Comparison of ENCODE assay signal across 8 mouse cellular contexts in genomic region chr5:113771213-113772162, GRCm38 (mm10). TPM values are rescaled to one million over a fixed set of nuclear protein-coding genes. Genes with fewer than 3 reads are reported as not detected.
DNase-seq lines count a peak whose midpoint lies in the region; ATAC-seq and TF ChIP-seq lines count a peak whose summit lies in the region.

No protein-coding gene starts in this region.

- peaks cover 56% of the 10 kb centered on the region for H3K4me1 ChIP-seq in erythroblast, embryonic 14.5 days (ENCODE audit: control insufficient read depth)
- peaks cover 12% of the 10 kb centered on the region for H3K4me1 ChIP-seq in heart, embryonic 11.5 days (ENCODE audit: control insufficient read depth, insufficient read depth, low read length)
- peaks cover 24% of the 10 kb centered on the region for H3K4me1 ChIP-seq in kidney, embryonic 16.5 days (ENCODE audit: insufficient read depth, low read length)
- H3K4me1 ChIP-seq in liver, adult 2 months (ENCODE audit: control insufficient read depth, insufficient read depth, low read length), result no peaks in the 10 kb centered on the region

- H3K27ac ChIP-seq in heart, embryonic 11.5 days (ENCODE audit: low read depth, low read length), result peak overlapping the region; percentile 99
- peak overlapping the region; percentile 97 for H3K27ac ChIP-seq in kidney, embryonic 16.5 days (ENCODE audit: low read length)
- peak overlapping the region; percentile 92 for H3K27ac ChIP-seq in liver, adult 2 months (replicated peaks; ENCODE audit: insufficient read depth, low read depth, low read length)

- H3K79me2 ChIP-seq in liver, adult 2 months (ENCODE audit: control insufficient read depth, insufficient read depth, low read length), result peaks cover 33% of the 10 kb centered on the region
- H3K79me2 ChIP-seq in myocyte (ENCODE audit: control insufficient read depth, insufficient read depth), result peaks cover 61% of the 10 kb centered on the region

- peak; percentile 92 for DNase-seq in CD4-positive helper T cell, adult 2 months (ENCODE audit: low read depth, low spot score)
- DNase-seq in brain, embryonic 14.5 days (ENCODE audit: low read depth), result peak; percentile 97
- DNase-seq in liver, adult 2 months (ENCODE audit: extremely low read depth, low read depth, low spot score), result peak; percentile 85
- DNase-seq in splenic B cell, adult 2 months (ENCODE audit: low read depth, low spot score), result peak; percentile 94

- TF ChIP-seq POLR2A in brain, embryonic 14.5 days (IDR thresholded peaks at IDR 0.05; ENCODE audit: borderline replicate concordance, extremely low read depth, insufficient read depth, insufficient read length, poor library complexity, severe bottlenecking), result peak; percentile 86
- TF ChIP-seq POLR2A in liver, adult 2 months (IDR thresholded peaks at IDR 0.05; ENCODE audit: extremely low read depth, insufficient read depth, low read length), result 0 out of 2 replicates have a peak, but pooled peaks have one; percentile 37
- TF ChIP-seq POLR2A in myocyte (IDR thresholded peaks at IDR 0.05; ENCODE audit: insufficient read length, low read depth), result peak; percentile 70

- under 1% methylated on average over 90 of the region's 97 CpGs for WGBS in heart, embryonic 11.5 days (ENCODE audit: insufficient replicate concordance)
- under 1% methylated on average over 71 of the region's 97 CpGs for WGBS in kidney, embryonic 16.5 days
- under 1% methylated on average over 97 of the region's 97 CpGs for WGBS in liver, adult 2 months

- no peaks in the 10 kb centered on the region for H3K27me3 ChIP-seq in erythroblast, embryonic 14.5 days (ENCODE audit: control insufficient read depth)
- no peaks in the 10 kb centered on the region for H3K27me3 ChIP-seq in heart, embryonic 11.5 days (ENCODE audit: control insufficient read depth, insufficient read depth, low read length)
- no peaks in the 10 kb centered on the region for H3K27me3 ChIP-seq in kidney, embryonic 16.5 days (ENCODE audit: insufficient read depth, low read length)
- H3K27me3 ChIP-seq in liver, adult 2 months (ENCODE audit: control insufficient read depth, insufficient read depth, low read length), result no peaks in the 10 kb centered on the region
- no peaks in the 10 kb centered on the region for H3K27me3 ChIP-seq in myocyte (ENCODE audit: control insufficient read depth, insufficient read depth, insufficient read length)
- no peaks in the 10 kb centered on the region for H3K27me3 ChIP-seq in splenic B cell, adult 2 months (ENCODE audit: control insufficient read depth, insufficient read depth, low read length, poor library complexity, severe bottlenecking)

- peak overlapping the region; percentile 97 for H3K4me2 ChIP-seq in heart, embryonic 11.5 days
- peak overlapping the region; percentile 86 for H3K4me2 ChIP-seq in kidney, embryonic 16.5 days (replicated peaks; ENCODE audit: low read depth, low read length)
- peak overlapping the region; percentile 98 for H3K4me2 ChIP-seq in myocyte (ENCODE audit: low read depth)

- H3K4me3 ChIP-seq in erythroblast, embryonic 14.5 days (replicated peaks), result peak overlapping the region; percentile 91
- H3K4me3 ChIP-seq in heart, embryonic 11.5 days (ENCODE audit: low read depth, low read length), result peak overlapping the region; percentile 98
- H3K4me3 ChIP-seq in kidney, embryonic 16.5 days (ENCODE audit: low read length), result peak overlapping the region; percentile 99
- H3K4me3 ChIP-seq in liver, adult 2 months (ENCODE audit: insufficient read depth, low read depth, low read length), result peak overlapping the region; percentile 97
- H3K4me3 ChIP-seq in myocyte, result peak overlapping the region; percentile 62

- H3K9ac ChIP-seq in heart, embryonic 11.5 days (ENCODE audit: low read depth, low read length), result peak overlapping the region; percentile 97
- H3K9ac ChIP-seq in kidney, embryonic 16.5 days (replicated peaks; ENCODE audit: low read length), result peak overlapping the region; percentile 96
- H3K9ac ChIP-seq in liver, adult 2 months (ENCODE audit: low read depth, low read length), result peak overlapping the region; percentile 79

- no peak for TF ChIP-seq CTCF in brain, embryonic 14.5 days (IDR thresholded peaks at IDR 0.05; ENCODE audit: borderline replicate concordance, extremely low read depth, insufficient read depth, insufficient read length)
- no peak for TF ChIP-seq CTCF in liver, adult 2 months (IDR thresholded peaks at IDR 0.05; ENCODE audit: low read depth, low read length)

- H3K36me3 ChIP-seq in erythroblast, embryonic 14.5 days (ENCODE audit: control insufficient read depth), result peaks cover 60% of the 10 kb centered on the region
- H3K36me3 ChIP-seq in heart, embryonic 11.5 days (ENCODE audit: control insufficient read depth, insufficient read depth, low read length), result peaks cover 9% of the 10 kb centered on the region
- H3K36me3 ChIP-seq in kidney, embryonic 16.5 days (ENCODE audit: insufficient read depth, low read length), result peaks cover 29% of the 10 kb centered on the region
- peaks cover 15% of the 10 kb centered on the region; the same call in 1 of the 2 replicates for H3K36me3 ChIP-seq in liver, adult 2 months (ENCODE audit: control insufficient read depth, insufficient read depth, low read length)
- no peaks in the 10 kb centered on the region for H3K36me3 ChIP-seq in myocyte (ENCODE audit: control insufficient read depth, insufficient read depth)
- peaks cover 6% of the 10 kb centered on the region for H3K36me3 ChIP-seq in splenic B cell, adult 2 months (ENCODE audit: control insufficient read depth, insufficient read depth, low read length, poor library complexity, severe bottlenecking)

- no peaks in the 10 kb centered on the region for H3K9me3 ChIP-seq in erythroblast, embryonic 14.5 days (ENCODE audit: control insufficient read depth, low read length)
- H3K9me3 ChIP-seq in heart, embryonic 11.5 days (replicated peaks; ENCODE audit: control insufficient read depth, low read length), result no peaks in the 10 kb centered on the region
- H3K9me3 ChIP-seq in kidney, embryonic 16.5 days (ENCODE audit: low read length), result no peaks in the 10 kb centered on the region

- peak overlapping the region; percentile 48 for H3ac ChIP-seq in myocyte (ENCODE audit: control insufficient read depth, insufficient read length)

- peak; percentile 80 for ATAC-seq in heart, embryonic 11.5 days (replicated peaks; ENCODE audit: insufficient number of reproducible peaks, low FRiP score, low TSS enrichment)
- ATAC-seq in kidney, embryonic 16.5 days (ENCODE audit: low FRiP score, low TSS enrichment), result peak; percentile 80

TF ChIP-seq in myocyte, 11 proteins besides CTCF, POLR2A, EP300 and RAD21 (continues in another document):
- TF ChIP-seq CEBPB (IDR thresholded peaks at IDR 0.05; ENCODE audit: insufficient read depth, poor library complexity, severe bottlenecking) (no peak), POLR2AphosphoS2 (IDR thresholded peaks at IDR 0.05; ENCODE audit: insufficient read length, low read depth) (no peak), TCF12 (IDR thresholded peaks at IDR 0.05; ENCODE audit: insufficient read depth, poor library complexity, severe bottlenecking) (no peak), SRF (IDR thresholded peaks at IDR 0.05; ENCODE audit: control insufficient read depth, insufficient read length, low read depth) (peak; percentile 42), E2F4 (IDR thresholded peaks at IDR 0.05; ENCODE audit: insufficient read depth) (no peak), TCF3 (IDR thresholded peaks at IDR 0.05; ENCODE audit: insufficient read length, low read depth) (no peak), USF1 (IDR thresholded peaks at IDR 0.05; ENCODE audit: low read depth) (no peak)

RNA-seq across cellular contexts. Expression of gene Sart3, which starts 0.8 kb away (rescaled TPM):
- polyA plus RNA-seq in brain, embryonic 14.5 days (2012; rRNA removed), result 48.2 and 63.5 TPM in 2 replicates
- polyA plus RNA-seq in erythroblast, embryonic 14.5 days (2012), result 2.2 and 3.0 TPM in 2 replicates
- polyA plus RNA-seq in heart, embryonic 11.5 days (2014; fragmentation: Nextera tagmentation; extraction: Ambion mirVana), result 31.6 and 35.3 TPM in 2 replicates
- 54.8 and 62.4 TPM in 2 replicates for polyA plus RNA-seq in kidney, embryonic 16.5 days (2015; fragmentation: Nextera tagmentation; extraction: Ambion mirVana)
- 6.0 and 7.7 TPM in 2 replicates for total RNA-seq in liver, adult 2 months (2014; rRNA removed)
- polyA plus RNA-seq in liver, adult 2 months (2012; rRNA removed), result 6.3 and 9.0 TPM in 2 replicates
- polyA plus RNA-seq in myocyte (2012; fragmentation: generic; extraction: Trizol), result 29.3 TPM

RNA-seq across cellular contexts. Expression of gene Iscu, which starts 1.1 kb away (rescaled TPM):
- 71.7 and 92.1 TPM in 2 replicates for polyA plus RNA-seq in brain, embryonic 14.5 days (2012; rRNA removed)
- polyA plus RNA-seq in erythroblast, embryonic 14.5 days (2012), result 16.5 and 25.3 TPM in 2 replicates
- polyA plus RNA-seq in heart, embryonic 11.5 days (2014; fragmentation: Nextera tagmentation; extraction: Ambion mirVana), result 104 and 106 TPM in 2 replicates
- 107 and 110 TPM in 2 replicates for polyA plus RNA-seq in kidney, embryonic 16.5 days (2015; fragmentation: Nextera tagmentation; extraction: Ambion mirVana)
- total RNA-seq in liver, adult 2 months (2014; rRNA removed), result 121 and 133 TPM in 2 replicates
- polyA plus RNA-seq in liver, adult 2 months (2012; rRNA removed), result 104 and 121 TPM in 2 replicates
- polyA plus RNA-seq in myocyte (2012; fragmentation: generic; extraction: Trizol), result 163 TPM

RNA-seq across cellular contexts. Expression of gene Tmem119, which starts 28.8 kb away (rescaled TPM):
- polyA plus RNA-seq in brain, embryonic 14.5 days (2012; rRNA removed), result 3.6 and 8.1 TPM in 2 replicates
- polyA plus RNA-seq in erythroblast, embryonic 14.5 days (2012), result 0.03 TPM in 2 replicates
- polyA plus RNA-seq in heart, embryonic 11.5 days (2014; fragmentation: Nextera tagmentation; extraction: Ambion mirVana), result 11.7 and 12.3 TPM in 2 replicates
- 46.1 and 51.7 TPM in 2 replicates for polyA plus RNA-seq in kidney, embryonic 16.5 days (2015; fragmentation: Nextera tagmentation; extraction: Ambion mirVana)
- total RNA-seq in liver, adult 2 months (2014; rRNA removed), result 0.27 and 0.46 TPM in 2 replicates
- polyA plus RNA-seq in liver, adult 2 months (2012; rRNA removed), result 0.73 and 0.83 TPM in 2 replicates
- 62.0 TPM for polyA plus RNA-seq in myocyte (2012; fragmentation: generic; extraction: Trizol)

RNA-seq across cellular contexts. Expression of gene Ficd, which starts 35.9 kb away (rescaled TPM):
- polyA plus RNA-seq in brain, embryonic 14.5 days (2012; rRNA removed), result 4.6 and 6.4 TPM in 2 replicates
- 0.13 and 0.17 TPM in 2 replicates for polyA plus RNA-seq in erythroblast, embryonic 14.5 days (2012)
- 2.8 and 4.1 TPM in 2 replicates for polyA plus RNA-seq in heart, embryonic 11.5 days (2014; fragmentation: Nextera tagmentation; extraction: Ambion mirVana)
- polyA plus RNA-seq in kidney, embryonic 16.5 days (2015; fragmentation: Nextera tagmentation; extraction: Ambion mirVana), result 6.1 and 7.0 TPM in 2 replicates
- 2.5 and 2.6 TPM in 2 replicates for total RNA-seq in liver, adult 2 months (2014; rRNA removed)
- polyA plus RNA-seq in liver, adult 2 months (2012; rRNA removed), result 6.6 and 7.2 TPM in 2 replicates
- polyA plus RNA-seq in myocyte (2012; fragmentation: generic; extraction: Trizol), result 5.0 TPM

RNA-seq across cellular contexts. Expression of gene 1700069L16Rik, which starts 46.9 kb away (rescaled TPM):
- not detected in 2 replicates for polyA plus RNA-seq in brain, embryonic 14.5 days (2012; rRNA removed)
- polyA plus RNA-seq in erythroblast, embryonic 14.5 days (2012), result not detected in 2 replicates
- not detected in 2 replicates for polyA plus RNA-seq in heart, embryonic 11.5 days (2014; fragmentation: Nextera tagmentation; extraction: Ambion mirVana)
- polyA plus RNA-seq in kidney, embryonic 16.5 days (2015; fragmentation: Nextera tagmentation; extraction: Ambion mirVana), result not detected in 2 replicates
- not detected in 2 replicates for total RNA-seq in liver, adult 2 months (2014; rRNA removed)
- not detected in 2 replicates for polyA plus RNA-seq in liver, adult 2 months (2012; rRNA removed)
- not detected for polyA plus RNA-seq in myocyte (2012; fragmentation: generic; extraction: Trizol)

Comparison
In these comparisons a context has a peak if more than half of its experiments do, and no peak if none do; other contexts are left out.
1. Peak in every context shown above with its lines: DNase-seq, ATAC-seq, H3K4me3 ChIP-seq and H3K27ac ChIP-seq.